Mouse (Mus musculus) limb, embryonic 10.5 days (tissue): ENCODE data around the gene Aifm2. TPM values are rescaled to one million over a fixed set of nuclear protein-coding genes. Genes with fewer than 3 reads are reported as not detected.
A peak's percentile ranks its signal among the peaks of the same experiment; 100 is the strongest.

Experiments
- DNase-seq: peaks from one replicate; pipeline ENCODE4 v3.0.0-alpha.2; 2017; ENCODE audit warnings: low spot score
- H3K27ac ChIP-seq: fragments of 300-500 bp; sonication (generic); 2 replicates; pipeline ENCODE4 v1.5.1; 2016; ENCODE audit warnings: mild to moderate bottlenecking
- H3K27me3 ChIP-seq: fragments of 300-500 bp; sonication (generic); 2 replicates; pipeline ENCODE4 v1.6.1; 2016; ENCODE audit warnings: low read depth, mild to moderate bottlenecking; ENCODE audit not compliant: poor library complexity, severe bottlenecking
- H3K36me3 ChIP-seq: fragments of 300-500 bp; sonication (generic); 2 replicates; pipeline ENCODE4 v1.6.1; 2016; ENCODE audit warnings: mild to moderate bottlenecking, moderate library complexity
- H3K4me1 ChIP-seq: fragments of 300-500 bp; sonication (generic); 2 replicates; pipeline ENCODE4 v1.6.1; 2016
- H3K4me3 ChIP-seq: fragments of 300-500 bp; sonication (generic); 2 replicates; pipeline ENCODE4 v1.5.1; 2016; ENCODE audit warnings: mild to moderate bottlenecking, moderate library complexity
- H3K9me3 ChIP-seq: fragments of 300-500 bp; sonication (generic); replicated peaks from 2 replicates; pipeline ENCODE4 v1.6.1; 2016; ENCODE audit warnings: mild to moderate bottlenecking
- WGBS: fragments of 180-500 bp; shearing (Covaris S2); methylation state at CpG from one replicate; pipeline ENCODE4 v1.1.7; 2016; 5-methylcytosine and 5-hydroxymethylcytosine counted together
- polyA plus RNA-seq: library from polyadenylated mRNA; unstranded; fragments of >200 nt; fragmentation: Nextera tagmentation; extraction: Ambion mirVana; gene quantifications from 2 replicates; pipeline ENCODE4 v1.2.1, GENCODE M21; 2016

Aifm2 gene
- polyA plus RNA-seq, 1 experiment from 2014 or later, result 11.3 TPM

- H3K9me3 ChIP-seq, result no peaks in the 10 kb centered on the region
- no peaks in the 10 kb centered on the region for H3K4me1 ChIP-seq
- H3K27me3 ChIP-seq, result no peaks in the 10 kb centered on the region
- WGBS, result 97% methylated on average over 23 of the region's 23 CpGs
- H3K4me3 ChIP-seq, result no peak overlapping the region
- H3K27ac ChIP-seq, result no peak overlapping the region
- DNase-seq, result no peak
- peaks cover 98% of the 10 kb centered on the region for H3K36me3 ChIP-seq
Observed at GRCm38 (mm10) chr10:61753071-61753470, 38.0 kb downstream of the Aifm2 start.

GRCm38 (mm10) chr10:61757022-61757421, 42.0 kb downstream of the Aifm2 start:
- no peaks in the 10 kb centered on the region for H3K9me3 ChIP-seq
- no peak overlapping the region for H3K27ac ChIP-seq
- peaks cover 70% of the 10 kb centered on the region for H3K36me3 ChIP-seq
- no peak for DNase-seq
- H3K27me3 ChIP-seq, result no peaks in the 10 kb centered on the region
- H3K4me3 ChIP-seq, result no peak overlapping the region
- H3K4me1 ChIP-seq, result peaks cover 2% of the 10 kb centered on the region; the same call in 1 of the 2 replicates
- WGBS, result 96% methylated on average over 14 of the region's 14 CpGs

DNA sequence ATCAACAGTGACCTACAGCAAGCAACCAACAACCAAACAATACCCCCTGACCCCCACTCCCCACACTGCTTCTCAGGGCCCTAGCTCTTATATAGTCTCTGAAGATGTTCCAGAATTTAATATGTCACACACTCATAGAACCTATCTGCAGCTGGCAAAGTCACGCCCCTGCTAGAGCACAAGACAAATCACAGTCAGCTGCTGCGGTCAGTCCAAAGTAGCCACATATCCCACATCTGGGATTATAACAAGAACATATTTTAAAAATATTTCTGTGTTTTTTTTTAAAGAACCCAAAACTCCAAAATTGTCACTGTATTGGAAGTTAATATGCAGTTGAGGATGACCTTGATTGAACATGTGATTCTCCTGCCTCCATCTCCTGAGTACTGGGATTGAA, 43.8 kb downstream of the Aifm2 start:
- Histone ChIP-seq H3K4me3 (no peak overlapping the region), H3K9me3 (no peaks in the 10 kb centered on the region), H3K27ac (no peak overlapping the region), H3K4me1 (peaks cover 2% of the 10 kb centered on the region; the same call in 1 of the 2 replicates), H3K27me3 (no peaks in the 10 kb centered on the region), H3K36me3 (peaks cover 59% of the 10 kb centered on the region)
- no peak for DNase-seq
- WGBS, result 95% methylated on average over 2 of the region's 2 CpGs

- H3K27me3 ChIP-seq, result no peaks in the 10 kb centered on the region
- DNase-seq, result no peak
- no peak overlapping the region for H3K27ac ChIP-seq
- WGBS, result 71% methylated on average over 6 of the region's 6 CpGs
- peaks cover 6% of the 10 kb centered on the region; the same call in 1 of the 2 replicates for H3K4me1 ChIP-seq
- H3K36me3 ChIP-seq, result peaks cover 58% of the 10 kb centered on the region
- H3K4me3 ChIP-seq, result no peak overlapping the region
- H3K9me3 ChIP-seq, result no peaks in the 10 kb centered on the region
Observed at GRCm38 (mm10) chr10:61759869-61760268, 44.8 kb downstream of the Aifm2 start.

- Histone ChIP-seq H3K27ac (no peak overlapping the region), H3K9me3 (no peaks in the 10 kb centered on the region), H3K4me3 (no peak overlapping the region), H3K36me3 (peaks cover 48% of the 10 kb centered on the region), H3K27me3 (no peaks in the 10 kb centered on the region), H3K4me1 (peaks cover 22% of the 10 kb centered on the region)
- DNase-seq, result no peak
- WGBS, result 90% methylated on average over 8 of the region's 8 CpGs
Observed at GRCm38 (mm10) chr10:61764689-61765088, 49.6 kb downstream of the Aifm2 start.

GRCm38 (mm10) chr10:61765558-61765957, 50.5 kb downstream of the Aifm2 start:
- H3K36me3 ChIP-seq, result peaks cover 57% of the 10 kb centered on the region
- DNase-seq, result no peak
- H3K9me3 ChIP-seq, result no peaks in the 10 kb centered on the region
- 66% methylated on average over 5 of the region's 5 CpGs for WGBS
- peaks cover 20% of the 10 kb centered on the region for H3K4me1 ChIP-seq
- H3K4me3 ChIP-seq, result no peak overlapping the region
- no peak overlapping the region for H3K27ac ChIP-seq
- H3K27me3 ChIP-seq, result no peaks in the 10 kb centered on the region

DNA sequence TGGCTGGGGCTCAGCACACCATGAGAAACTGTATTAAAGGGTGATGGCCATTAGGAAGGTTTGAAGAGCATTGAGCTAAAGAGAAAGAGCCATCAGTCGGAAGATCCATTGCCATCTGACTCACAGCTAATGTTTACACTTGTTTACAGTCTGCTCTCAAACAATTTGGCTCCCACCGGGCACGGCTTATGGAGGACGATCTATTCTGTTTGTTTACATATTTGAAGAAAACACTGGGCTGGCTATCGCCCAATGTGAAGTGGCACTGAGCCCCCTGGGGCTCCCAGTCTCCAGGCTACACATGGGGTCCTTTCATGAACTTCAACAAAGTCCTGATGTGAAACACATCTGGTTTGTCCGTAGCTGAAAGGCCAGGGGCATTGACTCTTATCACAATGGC, 51.7 kb downstream of the Aifm2 start:
- H3K27me3 ChIP-seq, result no peaks in the 10 kb centered on the region
- H3K36me3 ChIP-seq, result peaks cover 62% of the 10 kb centered on the region
- no peaks in the 10 kb centered on the region for H3K9me3 ChIP-seq
- no peak overlapping the region for H3K27ac ChIP-seq
- no peak overlapping the region for H3K4me3 ChIP-seq
- H3K4me1 ChIP-seq, result peaks cover 20% of the 10 kb centered on the region
- WGBS, result 63% methylated on average over 6 of the region's 6 CpGs
- no peak for DNase-seq

DNA sequence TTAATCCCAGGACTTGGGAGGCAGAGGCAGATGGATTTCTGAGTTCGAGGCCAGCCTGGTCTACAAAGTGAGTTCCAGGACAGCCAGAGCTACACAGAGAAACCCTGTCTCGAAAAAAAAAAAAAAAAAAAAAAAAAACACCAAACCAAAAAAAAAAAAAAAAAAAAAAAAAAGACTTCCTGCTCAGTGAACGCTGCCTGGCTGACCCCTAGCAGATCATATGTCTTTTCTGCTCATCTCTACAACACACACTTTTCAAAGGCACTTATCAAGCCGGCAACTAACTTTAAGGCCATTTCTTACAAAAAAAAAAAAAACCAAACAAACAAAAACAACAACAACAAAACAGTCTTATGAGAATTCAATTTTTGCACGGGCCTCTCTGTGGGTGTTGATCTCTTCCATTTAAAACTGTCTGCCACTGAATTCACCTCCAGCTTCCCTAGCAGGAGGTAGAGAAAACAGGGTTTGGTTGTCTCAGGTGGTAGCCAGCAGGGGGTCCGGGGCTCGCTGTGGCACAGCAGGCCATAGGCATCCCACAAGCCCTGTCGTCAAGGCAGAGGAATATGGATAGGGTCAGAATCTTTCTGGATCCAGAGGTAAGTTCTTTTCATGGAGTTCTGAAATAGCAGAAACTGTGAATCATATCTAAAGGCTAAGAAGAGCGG, 66.5 kb downstream of the Aifm2 start:
- Histone ChIP-seq H3K36me3 (peaks cover 40% of the 10 kb centered on the region), H3K9me3 (no peaks in the 10 kb centered on the region), H3K4me3 (peak overlapping the region; percentile 97), H3K27ac (peak overlapping the region; percentile 100), H3K27me3 (no peaks in the 10 kb centered on the region), H3K4me1 (peaks cover 33% of the 10 kb centered on the region)
- DNase-seq, result no peak
- WGBS, result 27% methylated on average over 9 of the region's 9 CpGs

DNA sequence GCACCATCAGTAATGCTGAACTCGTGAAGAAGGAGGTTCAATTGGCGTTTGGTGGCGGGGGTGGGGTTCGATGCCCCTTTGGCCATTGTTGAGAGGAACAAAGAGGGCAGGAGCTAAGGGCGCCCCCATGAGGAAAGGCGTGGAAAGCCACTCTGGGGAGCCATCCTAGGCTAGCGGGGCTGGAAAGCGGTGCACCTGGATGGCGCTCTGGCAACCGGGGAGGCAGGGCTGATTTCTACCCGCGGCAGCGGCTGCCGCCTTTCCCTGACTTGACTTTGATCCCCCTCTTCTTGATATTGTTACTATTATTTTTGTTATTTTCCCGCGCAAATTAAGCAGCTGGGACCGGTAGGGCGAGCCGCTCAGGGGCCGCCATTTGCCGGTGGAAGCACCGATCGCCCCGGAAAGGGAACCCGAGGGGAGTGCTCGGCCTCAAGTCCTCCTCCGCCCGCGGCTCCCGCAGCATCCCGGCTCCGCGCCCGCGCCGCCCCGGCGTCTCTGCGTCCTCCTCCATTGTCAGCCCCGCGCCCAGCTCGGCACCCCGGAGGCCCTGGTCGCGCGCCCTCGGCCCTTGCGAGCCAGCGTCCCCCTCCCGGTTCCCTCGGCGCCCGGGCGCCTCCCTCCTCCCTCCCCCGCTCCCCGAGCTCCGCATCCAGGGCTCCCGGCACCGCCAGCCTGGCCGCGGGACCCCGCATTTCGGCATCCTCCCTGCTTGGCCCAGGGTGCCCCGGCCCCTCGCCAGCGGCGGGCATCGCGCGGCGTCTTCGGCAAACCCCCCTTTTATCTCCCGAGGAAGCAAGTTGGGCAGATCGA, 67.9 kb downstream of the Aifm2 start:
- peak; percentile 89 for DNase-seq
- Histone ChIP-seq H3K27ac (peak overlapping the region; percentile 100), H3K4me3 (peak overlapping the region; percentile 97), H3K36me3 (peaks cover 28% of the 10 kb centered on the region), H3K4me1 (peaks cover 33% of the 10 kb centered on the region), H3K27me3 (no peaks in the 10 kb centered on the region), H3K9me3 (no peaks in the 10 kb centered on the region)
- 1% methylated on average over 74 of the region's 74 CpGs for WGBS

- Histone ChIP-seq H3K4me1 (peaks cover 33% of the 10 kb centered on the region), H3K36me3 (peaks cover 22% of the 10 kb centered on the region), H3K27me3 (no peaks in the 10 kb centered on the region), H3K27ac (peak within 1 kb of the TSS; percentile 100), H3K9me3 (no peaks in the 10 kb centered on the region), H3K4me3 (peak within 1 kb of the TSS; percentile 97)
- DNase-seq, result peak; percentile 91
- WGBS, result under 1% methylated on average over 50 of the region's 50 CpGs
Observed at GRCm38 (mm10) chr10:61783621-61784251, 68.7 kb downstream of the Aifm2 start, which contains the start of gene H2afy2. Gene H2afy2 (minus strand): TSS chr10:61784147.

DNA sequence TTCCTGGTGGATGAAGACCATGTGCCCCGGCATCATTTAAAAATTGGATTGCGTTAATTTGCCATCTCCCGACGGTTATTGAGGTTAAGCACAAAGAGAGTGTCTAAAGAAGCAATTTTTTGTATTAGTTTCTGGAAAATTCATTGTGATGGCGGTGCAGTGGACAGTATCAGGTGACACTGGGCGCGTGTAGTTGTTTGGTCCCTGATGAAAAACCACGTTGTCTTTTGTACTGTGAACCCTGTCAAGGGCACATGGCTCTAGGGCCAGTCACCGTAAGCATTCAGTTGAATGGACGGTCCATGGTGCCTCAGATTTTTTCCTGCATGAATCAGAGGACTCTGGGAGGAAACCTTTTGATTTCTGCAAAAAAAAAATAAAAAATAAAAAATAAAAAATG, 69.4 kb downstream of the Aifm2 start:
- H3K9me3 ChIP-seq, result no peaks in the 10 kb centered on the region
- H3K4me1 ChIP-seq, result peaks cover 33% of the 10 kb centered on the region
- H3K27me3 ChIP-seq, result no peaks in the 10 kb centered on the region
- peaks cover 16% of the 10 kb centered on the region for H3K36me3 ChIP-seq
- 21% methylated on average over 10 of the region's 10 CpGs for WGBS
- peak overlapping the region; percentile 100 for H3K27ac ChIP-seq
- H3K4me3 ChIP-seq, result peak overlapping the region; percentile 97
- no peak for DNase-seq

GRCm38 (mm10) chr10:61787541-61788313, 72.7 kb downstream of the Aifm2 start:
- H3K36me3 ChIP-seq, result no peaks in the 10 kb centered on the region
- H3K27me3 ChIP-seq, result no peaks in the 10 kb centered on the region
- 87% methylated on average over 10 of the region's 10 CpGs for WGBS
- H3K9me3 ChIP-seq, result no peaks in the 10 kb centered on the region
- H3K4me1 ChIP-seq, result peaks cover 16% of the 10 kb centered on the region
- DNase-seq, result no peak
- no peak overlapping the region for H3K4me3 ChIP-seq
- no peak overlapping the region for H3K27ac ChIP-seq
